Mouse (Mus musculus) spleen, adult 2 months (tissue): Measurements from ENCODE around the gene Vmn2r26.

Source experiments
- CTCF ChIP-seq: fragments of 200-500 bp; IDR thresholded peaks from 2 replicates; pipeline ENCODE4 v1.5.1; 2011; ENCODE audit warnings: mild to moderate bottlenecking, inconsistent platforms; ENCODE audit not compliant: insufficient read depth, insufficient read length, insufficient replicate concordance; ENCODE audit errors: extremely low read depth
- POLR2A ChIP-seq: fragments of 200-500 bp; IDR thresholded peaks from 2 replicates; pipeline ENCODE4 v1.6.1; 2011; ENCODE audit warnings: low read depth, low read length, inconsistent platforms

GRCm38 (mm10) chr6:124048388-124048787 lies 24.0 kb downstream of the Vmn2r26 start:
- TF ChIP-seq POLR2A (no peak), CTCF (no peak)
